Mouse (Mus musculus) cerebellum, postnatal 14 days (tissue): Measurements from ENCODE around the gene Gm3417.
A peak's percentile ranks its signal among the peaks of the same experiment; 100 is the strongest.
"Not testable (repeated sequence)": the region's sequence is repeated elsewhere in the genome, so short reads cannot be mapped to it uniquely, and the experiment has no call there.

Source experiments
- DNase-seq, 2 experiments: peaks; one replicate each; pipeline ENCODE4 v3.0.0; 2021; ENCODE audit warnings: mixed read lengths in 2 of 2

Gene Gm3417

GRCm38 (mm10) chr17:14978362-14979038 lies at the start of gene Gm3417, which contains the start of gene 9030025P20Rik:
Gene Gm3417 (minus strand): TSS chr17:14978790.
Gene 9030025P20Rik (plus strand): TSS chr17:14978468.
- DNase-seq = not testable (repeated sequence)

- DNase-seq = not testable (repeated sequence)
Observed at GRCm38 (mm10) chr17:15025513-15025912, 46.9 kb upstream of the Gm3417 start.

- DNase-seq = not testable (repeated sequence)
Observed at GRCm38 (mm10) chr17:15024502-15025193, 46.1 kb upstream of the Gm3417 start.

DNA sequence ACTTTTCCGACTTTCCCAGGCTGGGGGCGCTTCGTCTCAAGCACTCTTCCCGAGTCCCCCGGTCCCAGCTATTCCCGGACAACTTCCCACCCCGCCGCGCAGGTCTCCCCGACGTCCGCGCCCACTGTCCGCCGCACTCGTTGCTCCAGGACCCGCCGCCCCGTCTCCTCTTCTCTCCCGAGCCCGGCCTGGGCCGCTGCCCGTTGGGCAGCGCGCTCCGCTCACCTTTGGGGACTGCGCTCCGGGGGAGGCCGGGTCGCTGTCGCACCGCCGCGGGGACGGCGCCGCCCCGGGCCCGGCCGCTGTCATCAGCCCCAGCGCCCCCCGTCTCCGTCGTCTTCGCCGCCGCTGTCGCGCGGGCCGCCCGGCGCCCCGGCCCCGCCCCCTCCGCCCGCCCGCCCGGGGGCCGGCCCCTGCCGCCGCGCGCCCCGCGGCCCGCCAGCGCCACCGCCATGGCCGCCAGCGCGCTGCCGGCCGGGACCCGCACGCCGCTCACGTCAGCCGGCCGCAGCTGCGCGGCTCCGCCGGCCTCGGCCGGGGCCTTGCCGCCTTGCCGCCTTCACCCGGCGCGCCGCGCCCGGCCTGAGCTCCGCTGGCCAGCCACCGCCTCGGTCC lies 45.4 kb upstream of the Gm3417 start:
- DNase-seq = not testable (repeated sequence)

- DNase-seq = peak; percentile 4 to 26
Observed at GRCm38 (mm10) chr17:15021503-15022220, 43.1 kb upstream of the Gm3417 start.

GRCm38 (mm10) chr17:15009706-15010413 lies 31.3 kb upstream of the Gm3417 start, which contains the start of gene Gm3435:
Gene Gm3435 (plus strand): TSS chr17:15010176.
- DNase-seq = not testable (repeated sequence)

GRCm38 (mm10) chr17:15009088-15009487 lies 30.5 kb upstream of the Gm3417 start:
- DNase-seq = not testable (repeated sequence)

DNA sequence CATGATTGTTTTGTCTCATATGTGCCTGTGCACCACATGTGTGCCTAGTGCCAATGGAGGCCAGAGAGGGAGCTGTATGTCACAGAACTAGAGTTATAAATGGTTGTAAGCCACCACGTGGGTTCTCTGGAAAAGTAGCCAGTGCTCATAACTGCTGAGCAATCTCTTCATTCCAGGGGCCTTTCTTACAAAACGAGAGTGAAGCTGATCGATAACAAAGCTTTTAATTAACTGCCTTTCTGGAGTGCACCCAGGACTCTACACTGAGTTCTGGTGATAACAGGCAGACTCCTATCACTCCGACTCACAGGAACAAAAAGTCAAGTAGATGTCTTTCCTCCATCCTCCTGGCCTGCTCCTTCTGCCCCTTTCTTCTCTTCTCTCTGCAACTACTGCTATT lies 21.5 kb upstream of the Gm3417 start:
- DNase-seq = not testable (repeated sequence)

DNA sequence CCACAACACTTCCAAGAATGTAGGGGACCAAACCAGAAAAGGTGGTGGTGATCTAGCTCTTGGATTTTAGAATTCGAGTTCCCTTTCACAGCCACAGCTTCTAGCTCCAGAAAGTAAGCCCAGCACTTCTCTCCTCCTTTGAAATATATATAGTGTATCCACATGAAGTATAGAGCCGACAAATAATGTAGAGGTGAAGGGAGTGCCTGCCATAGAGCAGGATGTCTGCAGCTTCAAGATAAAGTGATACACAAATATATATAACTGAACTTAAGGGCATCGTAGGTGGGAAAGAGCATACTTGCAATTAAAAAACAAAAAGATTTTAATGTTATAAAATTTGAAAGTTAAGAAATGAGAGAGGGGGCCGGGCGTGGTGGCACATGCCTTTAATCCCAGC lies 15.6 kb upstream of the Gm3417 start:
- DNase-seq = not testable (repeated sequence)

DNA sequence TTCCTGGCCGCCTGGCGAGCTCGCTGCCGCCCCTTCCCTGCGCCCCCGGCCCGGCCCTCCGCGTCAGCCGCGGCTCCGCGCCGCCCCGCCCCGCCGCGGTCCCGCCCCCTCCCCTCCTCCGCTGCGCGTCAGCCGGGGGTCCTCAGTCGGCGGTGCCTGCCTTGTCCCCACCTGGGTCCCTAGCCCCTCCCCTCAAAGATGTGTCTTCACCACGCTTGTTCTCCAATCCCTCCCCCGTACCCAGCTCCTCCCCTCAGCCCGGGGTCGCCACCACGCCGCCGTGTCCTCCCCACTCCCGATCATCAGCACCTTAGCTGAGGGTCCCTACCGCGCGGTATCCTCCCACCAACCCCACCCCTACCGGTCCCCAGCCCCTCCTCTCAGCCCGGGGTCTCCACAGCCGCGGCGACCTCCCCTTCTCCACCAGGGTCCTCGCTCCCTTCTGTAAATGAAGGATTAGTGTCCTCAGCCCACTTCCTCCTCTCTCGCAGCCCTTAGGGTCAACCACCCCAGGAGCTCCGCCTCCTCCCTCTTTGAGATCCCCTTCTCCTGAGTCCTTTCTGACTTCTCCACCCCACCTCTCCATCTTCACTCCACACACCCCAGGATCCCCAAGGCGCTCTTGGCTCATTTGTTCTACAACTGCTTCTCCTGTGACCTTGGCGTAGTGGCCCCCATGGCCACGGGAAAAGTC lies 14.7 kb upstream of the Gm3417 start:
- DNase-seq = not testable (repeated sequence)

- not testable (repeated sequence) for DNase-seq
Observed at GRCm38 (mm10) chr17:14992522-14993138, 14.0 kb upstream of the Gm3417 start.

- not testable (repeated sequence) for DNase-seq
Observed at GRCm38 (mm10) chr17:14990116-14990702, 11.6 kb upstream of the Gm3417 start.

- not testable (repeated sequence) for DNase-seq
Observed at GRCm38 (mm10) chr17:14977718-14978361, 750 bp downstream of the Gm3417 start.

DNA sequence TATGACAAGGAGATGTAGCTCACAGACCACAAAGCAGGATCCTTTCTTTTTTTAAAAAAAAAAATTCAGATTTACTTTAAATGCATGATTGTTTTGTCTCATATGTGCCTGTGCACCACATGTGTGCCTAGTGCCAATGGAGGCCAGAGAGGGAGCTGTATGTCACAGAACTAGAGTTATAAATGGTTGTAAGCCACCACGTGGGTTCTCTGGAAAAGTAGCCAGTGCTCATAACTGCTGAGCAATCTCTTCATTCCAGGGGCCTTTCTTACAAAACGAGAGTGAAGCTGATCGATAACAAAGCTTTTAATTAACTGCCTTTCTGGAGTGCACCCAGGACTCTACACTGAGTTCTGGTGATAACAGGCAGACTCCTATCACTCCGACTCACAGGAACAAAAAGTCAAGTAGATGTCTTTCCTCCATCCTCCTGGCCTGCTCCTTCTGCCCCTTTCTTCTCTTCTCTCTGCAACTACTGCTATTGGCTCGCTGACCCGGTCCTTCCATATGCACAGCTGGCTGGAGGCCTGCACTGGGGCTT lies 10.1 kb downstream of the Gm3417 start:
- DNase-seq = not testable (repeated sequence)

DNA sequence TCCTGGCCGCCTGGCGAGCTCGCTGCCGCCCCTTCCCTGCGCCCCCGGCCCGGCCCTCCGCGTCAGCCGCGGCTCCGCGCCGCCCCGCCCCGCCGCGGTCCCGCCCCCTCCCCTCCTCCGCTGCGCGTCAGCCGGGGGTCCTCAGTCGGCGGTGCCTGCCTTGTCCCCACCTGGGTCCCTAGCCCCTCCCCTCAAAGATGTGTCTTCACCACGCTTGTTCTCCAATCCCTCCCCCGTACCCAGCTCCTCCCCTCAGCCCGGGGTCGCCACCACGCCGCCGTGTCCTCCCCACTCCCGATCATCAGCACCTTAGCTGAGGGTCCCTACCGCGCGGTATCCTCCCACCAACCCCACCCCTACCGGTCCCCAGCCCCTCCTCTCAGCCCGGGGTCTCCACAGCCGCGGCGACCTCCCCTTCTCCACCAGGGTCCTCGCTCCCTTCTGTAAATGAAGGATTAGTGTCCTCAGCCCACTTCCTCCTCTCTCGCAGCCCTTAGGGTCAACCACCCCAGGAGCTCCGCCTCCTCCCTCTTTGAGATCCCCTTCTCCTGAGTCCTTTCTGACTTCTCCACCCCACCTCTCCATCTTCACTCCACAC lies 16.9 kb downstream of the Gm3417 start:
- DNase-seq = not testable (repeated sequence)

DNA sequence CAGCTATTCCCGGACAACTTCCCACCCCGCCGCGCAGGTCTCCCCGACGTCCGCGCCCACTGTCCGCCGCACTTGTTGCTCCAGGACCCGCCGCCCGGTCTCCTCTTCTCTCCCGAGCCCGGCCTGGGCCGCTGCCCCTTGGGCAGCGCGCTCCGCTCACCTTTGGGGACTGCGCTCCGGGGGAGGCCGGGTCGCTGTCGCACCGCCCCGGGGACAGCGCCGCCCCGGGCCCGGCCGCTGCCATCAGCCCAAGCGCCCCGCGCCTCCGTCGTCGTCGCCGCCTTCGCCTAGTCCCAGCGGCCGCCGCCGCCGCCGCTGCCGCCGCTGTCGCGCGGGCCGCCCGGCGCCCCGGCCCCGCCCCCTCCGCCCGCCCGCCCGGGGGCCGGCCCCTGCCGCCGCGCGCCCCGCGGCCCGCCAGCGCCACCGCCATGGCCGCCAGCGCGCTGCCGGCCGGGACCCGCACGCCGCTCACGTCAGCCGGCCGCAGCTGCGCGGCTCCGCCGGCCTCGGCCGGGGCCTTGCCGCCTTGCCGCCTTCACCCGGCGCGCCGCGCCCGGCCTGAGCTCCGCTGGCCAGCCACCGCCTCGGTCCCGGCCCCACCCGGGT lies 17.5 kb downstream of the Gm3417 start, which contains the start of gene Phf10:
Gene Phf10, minus strand, starts transcription at position 323 of the 606 bp plus-strand sequence.
- DNase-seq = peak; percentile 37 to 40

- DNase-seq = peak; percentile 26 to 27
Observed at GRCm38 (mm10) chr17:14960520-14960919, 18.1 kb downstream of the Gm3417 start.

- DNase-seq = no peak
Observed at GRCm38 (mm10) chr17:14959979-14960378, 18.6 kb downstream of the Gm3417 start.
